Mouse (Mus musculus): Measurements from ENCODE around the gene Erg.

Gene Erg

GRCm38 (mm10) chr16:95487606-95488351, 98.6 kb downstream of the Erg start:
- no peak for DNase-seq (ENCODE audit: extremely low spot score, low spot score)

GRCm38 (mm10) chr16:95481176-95481575, 105.2 kb downstream of the Erg start:
- no peak for DNase-seq (ENCODE audit: extremely low spot score, low spot score)

- no peak for DNase-seq (ENCODE audit: extremely low spot score, low spot score)
These were observed 107.8 kb downstream of the Erg start for GRCm38 (mm10) chr16:95478558-95478957.

GRCm38 (mm10) chr16:95475041-95475440, 111.4 kb downstream of the Erg start:
- DNase-seq (ENCODE audit: extremely low spot score, low spot score), result no peak

GRCm38 (mm10) chr16:95473946-95474345, 112.4 kb downstream of the Erg start:
- no peak for DNase-seq (ENCODE audit: extremely low spot score, low spot score)

- DNase-seq (ENCODE audit: extremely low spot score, low spot score), result no peak
These were observed 113.6 kb downstream of the Erg start for GRCm38 (mm10) chr16:95472771-95473170.

- peak; percentile 39 for DNase-seq (ENCODE audit: extremely low spot score, low spot score)
These were observed 116.9 kb downstream of the Erg start for GRCm38 (mm10) chr16:95469262-95470139.

GRCm38 (mm10) chr16:95467893-95468292, 118.5 kb downstream of the Erg start:
- DNase-seq (ENCODE audit: extremely low spot score, low spot score), result no peak

GRCm38 (mm10) chr16:95466548-95466947, 119.8 kb downstream of the Erg start:
- DNase-seq (ENCODE audit: extremely low spot score, low spot score), result peak; percentile 26

- no peak for DNase-seq (ENCODE audit: extremely low spot score, low spot score)
These were observed 121.8 kb downstream of the Erg start for GRCm38 (mm10) chr16:95464609-95465008.

- DNase-seq (ENCODE audit: extremely low spot score, low spot score), result no peak
These were observed 122.6 kb downstream of the Erg start for GRCm38 (mm10) chr16:95463796-95464195.

GRCm38 (mm10) chr16:95461941-95462340, 124.5 kb downstream of the Erg start:
- no peak for DNase-seq (ENCODE audit: extremely low spot score, low spot score)

- no peak for DNase-seq (ENCODE audit: extremely low spot score, low spot score)
These were observed 126.1 kb downstream of the Erg start for GRCm38 (mm10) chr16:95460336-95460735.

- no peak for DNase-seq (ENCODE audit: extremely low spot score, low spot score)
These were observed 127.1 kb downstream of the Erg start for GRCm38 (mm10) chr16:95459325-95459691.

- no peak for DNase-seq (ENCODE audit: extremely low spot score, low spot score)
These were observed 127.6 kb downstream of the Erg start for GRCm38 (mm10) chr16:95458590-95459324.

- DNase-seq (ENCODE audit: extremely low spot score, low spot score), result no peak
These were observed 129.4 kb downstream of the Erg start for GRCm38 (mm10) chr16:95457006-95457405.

- no peak for DNase-seq (ENCODE audit: extremely low spot score, low spot score)
These were observed 130.5 kb downstream of the Erg start for GRCm38 (mm10) chr16:95455896-95456295.

- DNase-seq (ENCODE audit: extremely low spot score, low spot score), result no peak
These were observed 130.9 kb downstream of the Erg start for GRCm38 (mm10) chr16:95455461-95455860.

- DNase-seq (ENCODE audit: extremely low spot score, low spot score), result no peak
These were observed 134.0 kb downstream of the Erg start for GRCm38 (mm10) chr16:95452411-95452810.

GRCm38 (mm10) chr16:95449361-95449725, 137.1 kb downstream of the Erg start:
- no peak for DNase-seq (ENCODE audit: extremely low spot score, low spot score)

- no peak for DNase-seq (ENCODE audit: extremely low spot score, low spot score)
These were observed 137.6 kb downstream of the Erg start for GRCm38 (mm10) chr16:95448643-95449360.

All from neural tube, embryonic 10.5 days (tissue).